Mouse (Mus musculus) telencephalon, adult 2 months (tissue): Measurements from ENCODE around the gene Lifr.

Experiments
- DNase-seq: peaks from one replicate; pipeline ENCODE4 v3.0.0-alpha.2; 2011; ENCODE audit warnings: low read depth, low spot score

Gene Lifr

DNA sequence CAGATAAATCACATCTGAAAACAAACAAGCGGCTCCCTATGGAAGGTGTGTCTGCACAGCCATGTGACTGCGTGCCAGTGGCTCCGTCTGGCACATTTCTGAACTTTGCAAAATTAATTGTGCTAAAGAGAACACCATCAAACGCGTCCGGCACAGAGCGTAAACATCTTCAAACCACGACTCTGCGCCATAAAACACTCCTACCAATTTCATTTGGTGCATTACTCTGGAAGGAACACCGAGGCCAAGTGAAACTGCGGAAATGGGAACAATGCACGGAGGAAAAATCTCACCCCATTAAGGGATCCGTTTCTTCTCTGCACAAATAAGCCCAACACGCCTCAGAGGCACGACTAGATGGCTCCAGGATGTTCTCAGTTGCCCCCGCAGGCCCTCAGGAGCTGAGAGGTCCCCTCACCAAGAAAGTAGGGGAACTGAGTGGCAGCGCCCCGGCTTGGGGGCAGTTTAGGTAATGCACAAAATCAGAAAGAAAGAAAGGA lies 38.3 kb downstream of the Lifr start:
- no peak for DNase-seq

DNA sequence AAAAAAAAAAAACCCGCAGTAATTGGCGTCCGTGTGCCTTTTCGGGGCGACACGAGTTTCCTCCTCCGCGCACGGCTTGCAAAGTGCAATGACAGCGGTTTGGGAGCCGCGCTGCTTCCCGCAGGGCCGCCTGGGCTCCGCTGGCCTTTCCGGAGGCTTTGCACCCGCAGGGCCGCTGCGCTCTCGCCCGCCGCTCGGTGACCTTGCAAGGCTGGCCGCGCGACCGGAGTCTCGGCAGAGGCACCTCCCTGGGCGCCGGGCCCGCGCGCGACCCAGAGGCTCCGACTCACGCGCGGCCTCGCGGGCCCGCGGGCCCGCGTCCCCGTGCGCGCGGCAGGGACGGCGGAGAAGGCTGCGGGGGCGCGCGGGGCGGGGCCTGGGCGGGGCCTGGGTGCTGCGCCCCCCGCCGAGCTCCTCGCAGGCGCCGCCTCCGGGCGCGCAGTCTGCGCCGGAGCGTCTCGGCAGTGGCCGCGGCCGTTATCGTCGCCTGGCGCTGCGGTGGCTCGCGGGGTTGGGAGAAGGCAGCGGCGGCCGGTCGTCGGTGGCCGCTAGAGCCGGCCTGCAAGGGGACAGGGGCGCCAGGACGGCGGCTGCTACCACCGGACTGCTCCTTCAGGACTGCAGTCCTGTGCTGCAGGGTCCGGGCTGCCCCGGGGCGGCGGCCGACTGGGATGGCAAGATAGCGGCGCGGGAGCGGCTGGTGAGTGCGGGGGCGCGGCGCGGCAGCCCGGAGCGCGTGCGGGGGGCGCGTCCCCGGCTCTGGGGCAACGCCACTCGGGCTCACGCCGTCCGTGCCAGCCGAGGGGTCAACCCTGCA lies 38.9 kb downstream of the Lifr start:
- peak; percentile 62 for DNase-seq

- DNase-seq, result no peak
Measured at GRCm38 (mm10) chr15:7129944-7130287, 39.5 kb downstream of the Lifr start.

- no peak for DNase-seq
Measured at GRCm38 (mm10) chr15:7130691-7131225, 40.3 kb downstream of the Lifr start.

- DNase-seq, result no peak
Measured at GRCm38 (mm10) chr15:7132741-7133140, 42.3 kb downstream of the Lifr start.

DNA sequence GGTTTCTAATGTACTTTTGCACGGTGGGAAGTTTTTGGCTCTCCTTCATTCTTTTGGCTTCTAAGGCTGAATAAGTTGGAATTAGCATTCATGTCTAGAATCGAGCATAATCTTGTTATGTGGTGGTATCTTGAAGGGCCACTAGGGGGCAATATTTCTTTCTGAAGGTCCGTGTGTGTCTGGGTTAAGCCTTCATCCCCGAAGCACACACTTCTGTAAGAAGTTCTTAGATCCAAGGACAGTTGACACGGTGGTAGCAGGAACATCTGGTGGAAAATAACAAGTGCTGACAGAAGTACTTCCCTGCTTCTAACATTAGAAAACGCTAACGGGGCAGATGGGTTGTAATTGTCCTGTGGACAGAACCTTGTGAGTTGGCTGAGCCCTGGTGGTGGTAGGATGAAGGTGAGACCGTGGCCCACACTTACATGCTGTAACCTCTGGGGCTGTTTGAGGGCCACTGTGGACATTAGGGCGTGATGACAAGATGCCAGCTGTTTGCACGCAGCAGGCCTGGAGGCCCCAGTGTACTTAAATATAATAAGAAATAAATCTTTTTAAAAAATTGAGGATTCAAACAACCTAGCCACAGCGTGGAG lies 44.1 kb downstream of the Lifr start:
- no peak for DNase-seq

GRCm38 (mm10) chr15:7135982-7136562 lies 45.7 kb downstream of the Lifr start:
- no peak for DNase-seq

- no peak for DNase-seq
Measured at GRCm38 (mm10) chr15:7136912-7137311, 46.5 kb downstream of the Lifr start.

- no peak for DNase-seq
Measured at GRCm38 (mm10) chr15:7137607-7138006, 47.2 kb downstream of the Lifr start.

DNA sequence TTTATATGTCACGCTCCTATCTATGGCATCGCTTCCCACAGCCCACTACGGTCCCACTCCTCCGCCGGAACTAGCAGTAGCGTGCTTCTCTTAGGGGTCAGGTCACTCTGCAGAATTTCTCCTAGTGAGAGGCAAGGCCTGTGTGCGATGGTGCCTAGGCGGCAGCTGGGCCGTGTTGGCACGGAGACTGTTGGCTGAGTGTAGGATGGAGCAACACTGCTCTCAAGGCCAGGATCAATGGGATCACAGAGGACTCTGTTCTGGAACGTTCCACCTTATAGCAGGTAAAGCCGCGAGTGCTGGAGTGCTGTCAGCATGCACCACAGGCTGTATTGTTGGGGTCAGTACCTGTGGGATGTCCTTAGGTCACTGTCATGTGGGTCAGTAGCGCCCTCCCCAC lies 48.1 kb downstream of the Lifr start:
- DNase-seq, result no peak

DNA sequence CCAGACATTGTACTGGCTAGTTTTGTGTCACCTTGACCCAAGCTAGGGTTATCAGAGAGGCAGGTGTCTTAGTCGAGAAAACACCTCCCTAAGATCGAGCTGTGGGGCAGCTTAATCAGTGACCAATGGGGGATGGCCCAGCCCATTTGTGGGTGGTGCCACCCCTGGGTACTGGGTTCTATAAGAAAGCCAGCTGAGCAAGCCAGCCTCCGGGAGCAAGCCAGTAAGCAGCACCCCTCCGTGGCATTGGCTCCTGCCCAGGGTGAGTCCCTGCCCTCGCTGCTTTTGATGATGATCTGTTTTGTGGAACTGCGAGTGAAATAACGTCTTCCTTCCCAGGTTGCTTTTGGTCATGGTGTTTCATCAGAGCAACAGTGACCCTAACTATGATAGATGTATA lies 49.9 kb downstream of the Lifr start:
- DNase-seq, result no peak

GRCm38 (mm10) chr15:7141246-7141645 lies 50.8 kb downstream of the Lifr start:
- DNase-seq, result no peak

DNA sequence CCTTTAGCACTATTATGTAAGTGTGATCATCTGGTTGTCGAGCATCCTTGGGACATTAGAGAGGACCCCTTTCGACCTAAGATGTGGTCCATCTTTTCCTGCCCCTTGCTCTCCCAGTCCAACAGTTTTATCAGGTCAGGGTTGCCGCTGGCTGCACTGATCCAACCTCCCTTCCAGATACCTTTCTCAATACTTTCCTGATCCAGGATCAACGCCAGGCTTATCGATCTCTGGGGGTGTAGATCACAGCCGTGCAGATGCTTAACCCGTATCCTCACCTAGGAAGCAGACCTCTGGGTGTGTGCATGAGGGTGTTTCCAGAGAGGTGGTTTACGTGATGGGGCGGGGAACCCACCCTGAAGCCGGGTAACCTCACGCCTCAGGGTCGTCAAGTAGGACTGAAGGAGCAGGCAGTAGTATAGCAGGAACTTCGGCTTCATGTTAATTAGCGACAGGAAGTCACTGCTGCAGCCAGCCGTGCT lies 53.3 kb downstream of the Lifr start:
- no peak for DNase-seq

GRCm38 (mm10) chr15:7144542-7144941 lies 54.1 kb downstream of the Lifr start:
- DNase-seq, result no peak

- DNase-seq, result no peak
Measured at GRCm38 (mm10) chr15:7144942-7145341, 54.5 kb downstream of the Lifr start.

- DNase-seq, result peak; percentile 53
Measured at GRCm38 (mm10) chr15:7145555-7145954, 55.1 kb downstream of the Lifr start.

- DNase-seq, result no peak
Measured at GRCm38 (mm10) chr15:7146529-7146928, 56.1 kb downstream of the Lifr start.

GRCm38 (mm10) chr15:7149796-7150195 lies 59.4 kb downstream of the Lifr start:
- DNase-seq, result no peak

DNA sequence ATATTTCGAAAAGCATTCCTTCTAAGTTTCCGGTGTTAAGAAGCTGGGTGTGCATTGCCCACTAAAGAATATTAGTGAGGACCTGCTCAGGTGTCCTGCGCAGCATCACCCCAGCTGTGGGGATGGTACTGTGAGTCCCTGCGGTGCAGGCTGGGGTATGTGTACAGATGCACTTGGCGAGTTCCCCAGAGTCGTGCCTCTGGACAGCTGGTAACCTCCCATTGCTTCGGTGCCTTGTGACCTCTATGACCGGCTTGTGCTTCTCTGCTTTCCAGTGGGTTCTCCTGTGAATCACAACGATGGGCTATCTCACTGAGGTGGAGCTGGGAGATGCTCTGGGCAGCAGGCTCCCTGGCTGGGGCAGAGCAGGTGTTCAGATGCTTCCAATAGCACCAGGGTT lies 60.2 kb downstream of the Lifr start:
- no peak for DNase-seq

- DNase-seq, result no peak
Measured at GRCm38 (mm10) chr15:7152116-7152760, 61.8 kb downstream of the Lifr start.

DNA sequence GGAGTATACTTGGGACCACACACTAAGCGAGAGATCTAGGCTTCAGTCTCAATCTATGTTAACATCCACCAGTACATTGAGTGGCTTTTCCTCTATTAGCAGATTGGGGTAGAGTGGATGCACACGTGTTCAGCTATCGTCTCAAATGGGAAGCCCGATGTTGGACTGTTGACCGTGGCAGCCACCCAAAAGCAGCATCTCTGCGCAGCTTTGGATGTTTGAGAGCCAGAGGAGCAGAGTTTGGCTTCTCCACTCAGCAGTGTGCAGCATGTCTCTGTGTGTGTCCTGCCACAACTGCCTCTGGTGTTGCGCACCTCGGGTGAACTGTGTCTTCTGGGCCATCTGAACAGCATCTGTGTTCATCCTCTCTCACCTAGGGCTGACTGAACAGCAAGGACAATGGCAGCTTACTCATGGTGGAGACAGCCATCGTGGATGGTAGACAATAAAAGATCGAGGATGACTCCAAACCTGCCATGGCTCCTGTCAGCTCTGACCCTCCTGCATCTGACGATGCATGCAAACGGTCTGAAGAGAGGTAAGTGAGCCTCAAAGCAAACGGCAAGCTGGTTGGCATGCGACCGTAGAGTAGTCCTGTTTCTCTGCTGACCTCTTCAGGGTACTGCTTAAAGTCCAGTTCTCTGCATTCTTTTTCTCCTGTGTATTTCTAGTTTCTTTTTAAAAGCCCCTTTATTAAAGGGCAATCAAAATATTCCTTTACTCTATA lies 63.8 kb downstream of the Lifr start:
- DNase-seq, result no peak
